Mouse (Mus musculus) CH12.LX (cell line): Measurements from ENCODE around the gene Rhbg. TPM values are rescaled to one million over a fixed set of nuclear protein-coding genes. Genes with fewer than 3 reads are reported as not detected.

Experiments
- DNase-seq: peaks from one replicate; pipeline ENCODE4 v3.0.0-alpha.2; 2013; ENCODE audit errors: extremely low read depth
- H3K27ac ChIP-seq: 2 replicates; pipeline ENCODE4 v1.5.1; 2012; ENCODE audit warnings: low read depth, mild to moderate bottlenecking, control low read depth, moderate library complexity; ENCODE audit not compliant: insufficient read depth
- H3K27me3 ChIP-seq: replicated peaks from 2 replicates; pipeline ENCODE3; 2012; ENCODE audit warnings: inconsistent platforms
- H3K36me3 ChIP-seq, 2 experiments: replicated peaks in 1 of 2; 2 replicates each; pipeline versions ENCODE3 to v1.6.1; 2012; ENCODE audit warnings: inconsistent platforms in 1 of 2, low read length in 1 of 2, mild to moderate bottlenecking in 1 of 2, mixed read lengths in 1 of 2, moderate library complexity in 1 of 2; ENCODE audit not compliant: control insufficient read depth in 1 of 2, insufficient read depth in 1 of 2
- H3K4me1 ChIP-seq, 2 experiments: 2 replicates each; pipeline ENCODE4 v1.6.1; 2012; ENCODE audit warnings: inconsistent platforms in 1 of 2, moderate library complexity in 1 of 2; ENCODE audit not compliant: insufficient read depth in 2 of 2, control insufficient read depth in 1 of 2
- H3K4me2 ChIP-seq: 2 replicates; pipeline ENCODE4 v1.6.1; 2012; ENCODE audit warnings: low read depth, mild to moderate bottlenecking, control low read depth; ENCODE audit not compliant: poor library complexity, insufficient read depth, severe bottlenecking
- H3K4me3 ChIP-seq, 3 experiments: fragments of 150-350 bp in 1 of 3; sonication (generic) in 1 of 3; replicated peaks in 1 of 3; 2 replicates each; pipeline versions ENCODE3 to v1.5.1; 2011 to 2012; ENCODE audit warnings: low read depth in 2 of 3, low read length in 2 of 3, mild to moderate bottlenecking in 2 of 3, moderate library complexity in 2 of 3, control low read depth in 1 of 3, improper control_type of control experiment in 1 of 3, inconsistent platforms in 1 of 3, mixed read lengths in 1 of 3; ENCODE audit not compliant: poor library complexity in 1 of 3
- H3K79me2 ChIP-seq: replicated peaks from 2 replicates; pipeline ENCODE4 v1.6.1; 2012; ENCODE audit warnings: mild to moderate bottlenecking, moderate library complexity; ENCODE audit not compliant: control insufficient read depth, poor library complexity, insufficient read depth, severe bottlenecking; ENCODE audit errors: extremely low read depth
- H3K9ac ChIP-seq: 2 replicates; pipeline ENCODE4 v1.6.1; 2012; ENCODE audit warnings: low read depth, mild to moderate bottlenecking, control low read depth, moderate library complexity; ENCODE audit not compliant: insufficient read depth
- H3K9me3 ChIP-seq: replicated peaks from 2 replicates; pipeline ENCODE3; 2012; ENCODE audit warnings: low read length, inconsistent platforms, mixed read lengths
- BHLHE40 ChIP-seq: IDR thresholded peaks from 2 replicates; pipeline ENCODE4 v1.6.1; 2011; ENCODE audit warnings: mild to moderate bottlenecking, low read depth, low read length, improper control_type of control experiment
- CTCF ChIP-seq, 2 experiments: IDR thresholded peaks in 1 of 2; conservative IDR thresholded peaks in 1 of 2; 2 replicates each; pipeline ENCODE4 v1.5.1; 2011 to 2012; ENCODE audit warnings: low read depth in 2 of 2, low read length in 2 of 2, improper control_type of control experiment in 1 of 2, inconsistent platforms in 1 of 2, mild to moderate bottlenecking in 1 of 2, moderate library complexity in 1 of 2
- ELF1 ChIP-seq: IDR thresholded peaks from 2 replicates; pipeline ENCODE4 v1.6.1; 2014; ENCODE audit warnings: low read depth, mild to moderate bottlenecking, inconsistent platforms, low read length, improper control_type of control experiment
- ETS1 ChIP-seq: conservative IDR thresholded peaks from 2 replicates; pipeline ENCODE4 v1.6.1; 2012; ENCODE audit warnings: low read depth, mild to moderate bottlenecking, inconsistent platforms, low read length, improper control_type of control experiment, moderate library complexity
- IRF4 ChIP-seq: IDR thresholded peaks from 2 replicates; pipeline ENCODE4 v1.6.1; 2014; ENCODE audit warnings: low read depth, mild to moderate bottlenecking, inconsistent platforms, low read length, improper control_type of control experiment
- MAFK ChIP-seq: IDR thresholded peaks from 2 replicates; pipeline ENCODE4 v1.6.1; 2011; ENCODE audit warnings: low read length, improper control_type of control experiment; ENCODE audit not compliant: insufficient replicate concordance
- MAZ ChIP-seq: IDR thresholded peaks from 2 replicates; pipeline ENCODE4 v1.6.1; 2012; ENCODE audit warnings: low read depth, mild to moderate bottlenecking, inconsistent platforms, low read length, improper control_type of control experiment, moderate library complexity
- MXI1 ChIP-seq: IDR thresholded peaks from 2 replicates; pipeline ENCODE4 v1.6.1; 2011; ENCODE audit warnings: mild to moderate bottlenecking, low read depth, low read length, improper control_type of control experiment
- MYC ChIP-seq: IDR thresholded peaks from 2 replicates; pipeline ENCODE4 v1.6.1; 2011; ENCODE audit warnings: low read depth, mild to moderate bottlenecking, improper control_type of control experiment, low read length
- NELFE ChIP-seq: IDR thresholded peaks from 2 replicates; pipeline ENCODE4 v1.6.1; 2011; ENCODE audit warnings: low read depth, low read length, improper control_type of control experiment
- NRF1 ChIP-seq: IDR thresholded peaks from 2 replicates; pipeline ENCODE4 v1.6.1; 2014; ENCODE audit warnings: low read depth, mild to moderate bottlenecking, inconsistent platforms, low read length, improper control_type of control experiment, moderate library complexity
- POLR2A ChIP-seq: IDR thresholded peaks from 2 replicates; pipeline ENCODE4 v1.6.1; 2011; ENCODE audit warnings: low read depth, mild to moderate bottlenecking, improper control_type of control experiment, low read length
- SIN3A ChIP-seq: IDR thresholded peaks from 2 replicates; pipeline ENCODE4 v1.6.1; 2012; ENCODE audit warnings: low read length, improper control_type of control experiment, inconsistent platforms
- SMC3 ChIP-seq: IDR thresholded peaks from 2 replicates; pipeline ENCODE4 v1.6.1; 2011; ENCODE audit warnings: low read depth, low read length, improper control_type of control experiment
- USF1 ChIP-seq: IDR thresholded peaks from 2 replicates; pipeline ENCODE4 v1.6.1; 2014; ENCODE audit warnings: low read depth, mild to moderate bottlenecking, inconsistent platforms, low read length, improper control_type of control experiment
- ZKSCAN1 ChIP-seq: IDR thresholded peaks from 2 replicates; pipeline ENCODE4 v1.6.1; 2012; ENCODE audit warnings: low read depth, inconsistent platforms, low read length, improper control_type of control experiment, borderline replicate concordance
- ZNF384 ChIP-seq: IDR thresholded peaks from 2 replicates; pipeline ENCODE4 v1.6.1; 2012; ENCODE audit warnings: low read depth, low read length, improper control_type of control experiment, inconsistent platforms
- dilution Hi-C: fragments of 300-500 bp; cut with MboI; formaldehyde crosslinking; loops from 2 replicates; pipeline ENCODE4 v1.14.3; 2020; ENCODE audit warnings: low sequenced_read_pairs; ENCODE audit not compliant: extremely low pct_unique_long_range_greater_than_20kb, extremely low pct_ligation_motif_present
- in situ Hi-C: fragments of 300-500 bp; cut with MboI; formaldehyde crosslinking; loops from 3 replicates; pipeline ENCODE4 v1.14.3; 2019; ENCODE audit warnings: low sequenced_read_pairs, low pct_ligation_motif_present, low pct_unique_long_range_greater_than_20kb, mixed read lengths
- polyA plus RNA-seq: library from polyadenylated mRNA; unstranded; fragments of >175 nt; gene quantifications from 2 replicates; pipeline ENCODE4 v1.2.1, GENCODE M21; 2012; ENCODE audit warnings: low read depth; ENCODE audit not compliant: insufficient read length
- total RNA-seq, 2 experiments: library from RNA; depleted of rRNA; stranded (reverse); fragments of 300-350 nt in 1 of 2; fragments of >200 nt in 1 of 2; gene quantifications; 2 replicates each; pipeline ENCODE4 v1.2.3; 2012 to 2014

Gene Rhbg
- total and polyA plus RNA-seq, 3 experiments = 0.08 TPM; not detected in 2

DNA sequence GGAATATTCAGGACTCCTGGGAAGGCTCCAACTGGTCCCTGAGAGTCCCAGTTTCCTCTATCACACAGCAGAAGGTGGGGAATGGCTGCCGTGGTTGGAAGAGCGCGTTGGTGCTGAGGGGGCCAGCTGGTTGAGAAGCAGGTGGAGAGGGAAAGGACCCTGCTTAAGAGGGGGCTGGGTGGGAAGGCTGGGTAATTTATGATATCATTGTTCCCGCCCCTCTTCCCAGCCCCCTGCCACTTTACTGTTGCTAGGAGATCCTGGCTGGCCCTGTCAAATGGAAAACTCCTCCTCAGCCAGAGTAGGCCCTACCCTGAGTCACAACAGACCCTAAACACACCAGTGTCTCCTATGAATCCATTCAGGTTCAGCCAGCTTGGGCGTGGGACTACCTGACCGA lies 26.5 kb downstream of the Rhbg start:
- DNase-seq = no peak
- Histone ChIP-seq H3K4me2 (no peak overlapping the region), H3K27me3 (peaks cover 63% of the 10 kb centered on the region), H3K9me3 (no peaks in the 10 kb centered on the region), H3K27ac (no peak overlapping the region), H3K36me3 (no peaks in the 10 kb centered on the region), H3K4me1 (peaks cover 6 to 24% of the 10 kb centered on the region in 2 experiments; a peak in 2 of 4 replicates), H3K79me2 (no peaks in the 10 kb centered on the region), H3K9ac (no peak overlapping the region), H3K4me3 (no peak overlapping the region)
- dilution Hi-C loops (no loop called here), in situ Hi-C loops (no loop called here)
- TF ChIP-seq SIN3A (no peak), BHLHE40 (no peak), MXI1 (no peak), SMC3 (no peak), POLR2A (no peak), MYC (no peak), NELFE (no peak), NRF1 (no peak), ZNF384 (no peak), MAZ (no peak), USF1 (no peak), MAFK (no peak), IRF4 (no peak), ZKSCAN1 (no peak), ETS1 (no peak), ELF1 (no peak)

DNA sequence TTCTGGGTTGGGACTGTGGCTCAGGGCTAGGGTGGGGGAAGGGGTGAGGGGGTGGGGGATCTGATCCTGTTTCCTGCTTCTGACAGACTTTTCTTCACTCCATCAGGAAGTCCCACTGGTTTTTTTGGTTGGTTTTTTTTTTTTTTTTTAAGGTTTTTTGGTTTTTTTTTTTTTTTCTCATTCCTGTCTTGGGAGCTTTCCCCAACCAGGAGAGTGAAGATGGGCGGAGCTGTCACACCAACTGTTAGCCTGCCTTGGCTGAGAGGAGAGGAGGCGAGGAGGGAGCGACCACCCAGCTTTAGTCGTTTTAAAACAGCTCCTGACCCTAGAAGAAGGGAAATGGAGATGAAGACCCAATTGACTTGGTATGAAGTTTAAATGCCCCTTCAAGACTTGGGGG lies 27.2 kb downstream of the Rhbg start:
- Histone ChIP-seq H3K9me3 (no peaks in the 10 kb centered on the region), H3K9ac (no peak overlapping the region), H3K4me3 (no peak overlapping the region), H3K4me2 (no peak overlapping the region), H3K36me3 (no peaks in the 10 kb centered on the region), H3K79me2 (no peaks in the 10 kb centered on the region), H3K27ac (no peak overlapping the region), H3K4me1 (peaks cover 6 to 21% of the 10 kb centered on the region in 2 experiments; a peak in 2 of 4 replicates), H3K27me3 (peaks cover 67% of the 10 kb centered on the region)
- DNase-seq = no peak
- TF ChIP-seq CTCF (conservative IDR thresholded peaks at IDR 0.05 in 1 of 2, IDR thresholded peaks at IDR 0.05 in 1 of 2; ENCODE audit: low read depth in 2 of 2, low read length in 2 of 2) (no peak), ZKSCAN1 (no peak)
- dilution Hi-C loops = no loop called here
- in situ Hi-C loops = no loop called here
